Mouse (Mus musculus) ES-Bruce4 (cell line): ENCODE measurements around the gene Tekt2.

ENCODE experiments used
- CTCF ChIP-seq: IDR thresholded peaks from one replicate; pipeline ENCODE4 v1.8.1; 2011; ENCODE audit warnings: low read depth, low read length
- EP300 ChIP-seq: IDR thresholded peaks from 2 replicates; pipeline ENCODE4 v1.6.1; 2011; ENCODE audit warnings: low read depth, low read length; ENCODE audit not compliant: insufficient read depth

GRCm38 (mm10) chr4:126306058-126306457 is 19.4 kb downstream of the Tekt2 start:
- TF ChIP-seq EP300 (no peak), CTCF (peak; percentile 25)
